Mouse (Mus musculus) cerebellum, postnatal 14 days (tissue): ENCODE measurements around the gene Pnpla8.
"Not testable (repeated sequence)": the region's sequence is repeated elsewhere in the genome, so short reads cannot be mapped to it uniquely, and the experiment has no call there.

Experiments used
- DNase-seq, 2 experiments: peaks; one replicate each; pipeline ENCODE4 v3.0.0; 2021; ENCODE audit warnings: mixed read lengths in 2 of 2

The Pnpla8 gene

DNA sequence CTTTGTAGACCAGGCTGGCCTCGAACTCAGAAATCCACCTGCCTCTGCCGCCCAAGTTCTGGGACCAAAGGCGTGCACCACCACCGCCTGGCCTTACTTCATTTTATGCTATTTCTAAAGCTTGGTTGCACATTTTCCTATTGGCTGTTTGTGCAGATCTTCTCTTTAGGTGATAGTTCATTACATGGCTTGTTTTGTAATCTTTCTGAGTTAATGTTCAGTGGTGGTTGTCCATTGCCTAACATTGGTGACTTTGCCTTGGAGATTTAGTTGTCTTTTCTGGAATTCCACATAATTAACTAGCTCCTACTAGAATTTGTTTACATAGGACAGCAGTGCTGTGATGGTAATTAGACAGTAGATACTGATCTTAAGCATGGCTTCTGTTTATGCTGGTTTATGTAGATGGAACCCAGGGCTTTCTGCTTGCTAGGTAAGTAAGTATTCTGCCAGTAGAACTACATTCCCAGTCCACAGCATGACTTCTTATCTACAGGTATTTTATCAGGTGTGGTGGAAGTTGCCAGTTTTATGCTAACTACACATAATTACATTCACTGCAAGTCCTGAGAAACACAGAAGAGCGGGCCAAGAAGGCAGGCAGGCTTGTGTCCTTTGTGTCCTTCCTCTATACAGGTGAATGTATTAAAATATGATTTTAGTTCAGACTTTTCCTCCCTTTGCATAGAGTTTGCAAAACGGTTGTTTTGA lies 53.1 kb downstream of the Pnpla8 start:
- DNase-seq = no peak

DNA sequence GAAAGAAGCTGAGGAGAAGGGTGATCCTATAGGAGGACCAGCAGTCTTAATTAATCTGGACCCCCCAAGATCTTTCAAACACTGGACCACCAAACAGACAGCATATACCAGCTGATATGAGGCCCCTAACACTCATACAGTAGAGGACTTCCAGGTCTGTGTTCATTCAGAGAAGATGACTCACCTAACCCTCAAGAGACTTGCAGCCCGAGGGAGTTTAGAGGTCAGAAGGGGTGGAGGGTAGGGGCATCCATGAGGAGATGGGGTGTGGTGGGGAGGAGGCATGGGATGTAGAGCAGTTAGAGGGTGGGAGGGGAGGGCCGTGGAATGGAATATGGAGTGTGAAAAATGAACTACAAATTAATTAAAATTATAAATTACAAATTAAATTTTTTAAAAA lies 59.0 kb downstream of the Pnpla8 start:
- not testable (repeated sequence) for DNase-seq

DNA sequence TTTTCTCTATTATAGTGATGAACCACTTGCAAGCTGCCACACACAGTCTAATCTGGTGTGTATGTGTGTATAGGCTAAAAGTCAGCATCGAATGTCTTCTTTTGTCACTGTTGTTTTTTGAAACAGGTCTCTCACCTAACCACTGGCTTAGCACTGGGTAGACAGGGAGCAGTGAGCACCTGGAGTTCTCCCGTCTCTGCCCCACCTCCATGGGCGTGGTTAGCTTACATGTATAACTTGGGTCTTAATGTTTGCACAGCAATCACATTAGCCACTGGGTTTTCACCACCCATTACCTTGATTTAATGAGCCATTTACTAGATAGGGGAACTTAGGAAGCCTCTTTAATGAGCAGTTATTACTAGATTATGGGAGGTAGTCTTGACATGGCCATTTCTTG lies 60.4 kb downstream of the Pnpla8 start:
- no peak for DNase-seq

DNA sequence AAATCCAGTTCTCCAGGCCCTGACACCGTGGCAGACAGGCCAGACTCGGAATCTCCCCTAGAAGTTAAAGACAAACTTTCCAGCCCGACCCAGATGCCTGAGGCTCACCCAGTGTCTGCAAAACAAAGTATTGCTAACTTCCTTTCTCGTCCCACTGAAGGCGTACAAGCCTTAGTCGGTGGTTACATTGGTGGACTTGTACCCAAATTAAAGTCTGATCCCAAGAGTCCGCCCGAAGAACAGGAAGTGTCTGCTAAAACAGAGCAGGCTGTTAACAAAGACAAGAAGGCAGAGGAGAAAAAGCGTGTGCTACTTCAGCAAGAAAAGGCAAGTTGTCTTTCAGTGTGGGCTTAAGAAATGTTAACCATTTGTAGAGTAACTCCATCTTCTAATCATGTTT lies 62.2 kb downstream of the Pnpla8 start:
- no peak for DNase-seq

DNA sequence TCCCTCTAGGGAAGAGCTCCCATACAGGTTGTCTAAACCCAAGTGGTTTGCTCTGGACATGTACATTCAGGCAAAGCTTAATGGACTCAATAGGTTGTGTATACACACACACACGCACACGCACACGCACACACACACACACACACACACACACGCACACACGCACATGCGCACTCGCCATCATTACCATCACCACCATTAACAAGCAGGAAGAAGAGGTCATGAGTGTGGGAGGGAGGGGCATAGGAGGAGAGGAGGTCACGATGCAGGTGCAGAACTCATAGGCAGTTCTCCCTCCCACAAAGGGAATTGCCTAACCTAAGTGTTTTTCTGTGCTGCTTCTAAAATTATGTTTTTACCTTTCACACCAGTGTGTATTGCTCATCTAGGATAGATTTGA lies 65.8 kb downstream of the Pnpla8 start:
- no peak for DNase-seq

DNA sequence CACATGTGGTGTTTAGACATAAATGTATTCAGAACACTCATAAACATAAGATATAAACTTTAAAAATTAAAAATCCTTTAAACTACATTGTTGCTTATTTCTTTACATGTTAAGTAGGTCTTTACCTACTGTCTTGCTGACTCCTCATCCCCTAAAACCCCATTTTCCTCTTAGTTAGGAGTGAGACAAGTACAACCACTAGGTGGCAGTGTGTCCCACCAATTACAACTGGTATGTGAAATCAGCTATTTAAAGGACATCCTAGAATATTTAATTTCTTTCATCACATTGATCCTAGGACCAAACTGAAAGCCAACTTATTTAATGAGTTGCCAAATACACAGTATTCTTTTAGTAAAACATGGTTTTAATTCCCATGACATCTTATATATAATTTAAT lies 71.1 kb downstream of the Pnpla8 start:
- peak; percentile 85 to 89 for DNase-seq

DNA sequence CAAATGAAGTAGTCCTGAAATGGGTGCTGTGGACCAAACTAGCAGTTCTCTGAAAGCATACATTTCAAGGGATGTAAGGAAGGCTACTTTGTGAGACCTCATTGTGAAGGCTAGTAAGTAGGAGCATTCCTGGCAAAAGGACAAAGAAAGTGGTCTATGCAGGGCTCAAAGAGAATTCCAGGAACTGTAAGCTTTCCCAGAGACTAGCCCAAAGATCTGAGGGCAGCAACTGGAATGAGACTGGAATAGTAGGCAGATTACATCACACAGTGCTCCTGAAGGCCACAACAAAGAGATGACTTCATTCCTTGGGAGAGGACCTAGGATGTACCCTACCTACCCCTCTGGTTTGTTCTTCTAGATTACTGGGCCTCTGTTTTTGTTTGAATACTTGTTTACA lies 79.6 kb downstream of the Pnpla8 start:
- no peak for DNase-seq

DNA sequence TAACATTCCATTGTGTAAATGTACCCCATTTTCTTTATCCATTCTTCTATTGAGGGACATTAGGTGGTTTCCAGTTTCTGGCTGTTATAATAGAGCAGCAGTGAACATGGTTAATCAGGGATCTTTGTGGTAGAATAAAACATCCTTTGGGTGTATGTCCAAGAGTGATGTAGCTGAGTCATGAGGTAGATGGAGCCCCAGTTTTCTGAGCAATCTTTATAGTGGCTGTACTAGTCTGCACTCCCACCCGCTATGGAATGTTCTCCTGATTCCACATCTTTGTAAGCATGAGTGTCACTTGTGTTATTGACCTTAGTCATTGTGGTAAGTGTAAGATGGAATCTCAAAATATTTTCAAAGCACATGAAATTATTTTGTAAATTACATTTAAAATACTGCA lies 82.8 kb downstream of the Pnpla8 start:
- DNase-seq = no peak

DNA sequence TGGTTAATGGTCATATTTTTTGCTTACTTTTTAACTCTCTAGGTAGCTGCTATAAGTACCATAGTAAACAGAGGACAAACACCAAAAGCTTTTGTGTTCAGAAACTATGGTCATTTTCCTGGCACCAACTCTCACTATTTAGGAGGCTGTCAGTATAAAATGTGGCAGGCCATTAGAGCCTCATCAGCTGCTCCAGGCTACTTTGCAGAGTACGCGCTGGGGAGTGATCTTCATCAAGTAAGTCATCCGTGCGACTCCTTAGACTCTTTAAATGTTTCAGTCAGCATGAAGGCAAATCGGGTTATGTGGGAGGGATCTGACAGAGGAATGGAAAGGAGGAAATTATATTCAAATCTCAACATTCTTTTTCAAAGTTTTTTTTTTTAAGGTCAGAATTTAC lies 83.7 kb downstream of the Pnpla8 start:
- no peak for DNase-seq

DNA sequence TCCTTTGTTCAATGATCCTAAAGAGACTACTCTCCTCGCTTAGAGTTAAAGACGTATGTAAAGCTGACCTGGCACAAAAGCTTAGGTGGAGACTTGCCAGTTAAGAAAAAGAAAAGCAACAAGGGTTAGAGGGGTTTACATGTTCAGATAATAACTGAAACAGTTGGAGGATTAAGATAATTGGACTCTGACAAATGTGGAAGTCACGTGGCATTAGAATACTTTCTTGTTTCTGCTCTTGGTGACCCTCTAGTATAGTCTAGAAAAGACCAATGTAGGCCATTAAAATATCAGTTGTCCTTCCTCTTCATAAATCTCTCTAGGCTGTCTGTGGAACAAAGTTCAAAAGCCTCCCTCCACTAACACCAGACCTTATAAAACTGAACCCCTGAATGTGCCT lies 87.1 kb downstream of the Pnpla8 start:
- DNase-seq = no peak

DNA sequence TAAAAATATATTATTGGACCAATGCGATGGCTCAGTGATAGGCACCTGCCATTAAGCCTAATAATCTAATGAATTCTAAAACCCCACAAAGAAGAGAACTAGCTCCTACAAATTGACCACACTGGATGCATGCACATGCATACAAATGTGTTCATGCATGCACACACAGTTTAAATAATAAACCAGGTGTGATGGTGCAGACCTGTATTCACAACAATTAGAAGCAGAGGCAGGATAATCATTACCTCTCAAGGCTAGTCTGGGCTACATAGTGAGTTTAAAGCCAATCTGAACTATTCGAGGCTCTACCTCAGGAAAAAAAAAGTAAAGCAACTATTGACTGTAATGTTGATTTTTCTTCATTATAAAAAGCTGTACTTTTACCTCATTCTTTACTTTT lies 94.0 kb downstream of the Pnpla8 start:
- DNase-seq = no peak

DNA sequence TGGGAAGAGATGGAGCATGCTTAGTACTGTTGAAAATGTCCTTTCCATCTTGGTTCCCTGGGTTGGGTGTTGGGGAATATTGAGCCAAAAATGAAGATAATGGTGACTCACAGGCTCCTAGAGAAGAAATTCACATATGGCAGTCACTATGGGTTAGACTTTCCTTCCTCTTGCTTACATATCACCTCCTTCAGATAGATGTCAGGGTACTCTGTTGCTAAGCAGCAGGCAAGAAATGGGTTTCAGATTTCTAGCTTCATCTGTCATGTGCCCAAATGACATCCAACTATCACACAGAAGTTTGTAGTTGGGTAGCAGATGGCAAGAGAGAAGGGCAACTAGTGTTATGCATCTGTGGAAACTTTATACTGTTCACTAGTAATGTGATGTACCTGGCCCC lies 103.9 kb downstream of the Pnpla8 start:
- DNase-seq = no peak

DNA sequence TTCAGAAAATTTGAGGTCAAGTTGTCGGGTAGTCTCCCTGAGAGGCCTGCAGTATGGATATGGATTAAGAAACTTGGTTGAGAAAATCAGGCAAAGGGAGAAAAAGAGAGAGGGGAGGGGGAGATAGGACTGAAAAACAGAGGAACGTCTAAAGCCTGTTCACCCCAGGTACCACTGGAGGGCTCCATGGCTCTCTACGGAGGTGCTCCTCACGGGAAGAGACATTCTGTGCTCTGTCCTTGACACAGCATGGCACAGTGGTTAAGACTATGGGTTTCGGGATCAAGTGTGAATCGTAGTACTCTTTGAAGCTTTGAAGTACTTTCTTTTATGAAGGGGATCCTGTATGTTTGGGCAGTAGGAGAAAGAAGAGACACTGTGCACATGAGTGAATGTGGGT lies 106.3 kb downstream of the Pnpla8 start:
- peak; percentile 63 to 66 for DNase-seq

DNA sequence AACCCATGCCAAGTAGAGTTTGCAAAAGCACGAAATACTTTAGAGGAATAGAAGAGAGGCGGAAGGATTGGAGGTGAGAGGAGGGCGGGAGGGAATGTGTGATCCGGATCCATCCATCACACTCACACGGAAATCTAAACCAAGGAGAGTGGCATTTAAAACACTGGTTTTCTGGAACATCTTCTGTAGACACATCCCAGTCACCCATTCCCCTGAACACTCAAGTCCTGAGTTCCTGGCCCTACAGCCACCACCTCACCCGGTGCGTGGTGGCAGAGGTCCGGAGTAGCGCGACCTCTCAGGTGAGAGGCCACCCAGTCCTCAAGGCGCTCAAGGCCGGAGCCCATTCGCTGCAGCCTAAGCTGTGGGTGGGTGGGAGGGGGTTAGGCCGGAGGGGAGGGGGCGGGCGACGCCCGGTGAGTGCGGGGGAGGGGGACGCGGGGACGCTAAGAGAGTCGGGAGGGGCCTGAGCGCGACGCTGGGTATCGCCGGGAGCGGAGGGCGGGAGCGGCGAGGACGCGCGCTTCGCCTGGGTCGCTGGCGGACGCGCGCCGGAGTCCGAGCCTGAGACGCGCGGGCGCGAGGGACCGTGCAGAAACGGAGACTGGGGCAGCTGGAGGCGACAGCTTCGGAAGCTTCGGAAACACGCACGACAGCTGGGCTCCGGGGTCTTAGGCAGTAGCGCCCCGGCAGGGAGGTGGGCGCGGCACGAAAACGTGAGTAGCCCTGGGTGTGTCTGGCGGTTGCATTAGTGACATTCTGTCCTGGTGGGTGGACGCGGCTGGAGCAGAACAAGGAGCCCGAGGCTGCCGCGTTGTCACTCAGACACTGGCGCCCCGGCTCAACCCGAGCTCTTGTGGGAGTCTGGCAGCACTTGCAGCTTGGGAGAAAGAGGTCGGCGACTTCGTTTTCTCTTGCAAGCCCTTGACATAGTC lies 107.5 kb downstream of the Pnpla8 start, which contains the start of gene Nrcam:
Gene Nrcam, plus strand, starts transcription at position 505 of the 935 bp plus-strand sequence.
- DNase-seq = peak; percentile 81 to 87

DNA sequence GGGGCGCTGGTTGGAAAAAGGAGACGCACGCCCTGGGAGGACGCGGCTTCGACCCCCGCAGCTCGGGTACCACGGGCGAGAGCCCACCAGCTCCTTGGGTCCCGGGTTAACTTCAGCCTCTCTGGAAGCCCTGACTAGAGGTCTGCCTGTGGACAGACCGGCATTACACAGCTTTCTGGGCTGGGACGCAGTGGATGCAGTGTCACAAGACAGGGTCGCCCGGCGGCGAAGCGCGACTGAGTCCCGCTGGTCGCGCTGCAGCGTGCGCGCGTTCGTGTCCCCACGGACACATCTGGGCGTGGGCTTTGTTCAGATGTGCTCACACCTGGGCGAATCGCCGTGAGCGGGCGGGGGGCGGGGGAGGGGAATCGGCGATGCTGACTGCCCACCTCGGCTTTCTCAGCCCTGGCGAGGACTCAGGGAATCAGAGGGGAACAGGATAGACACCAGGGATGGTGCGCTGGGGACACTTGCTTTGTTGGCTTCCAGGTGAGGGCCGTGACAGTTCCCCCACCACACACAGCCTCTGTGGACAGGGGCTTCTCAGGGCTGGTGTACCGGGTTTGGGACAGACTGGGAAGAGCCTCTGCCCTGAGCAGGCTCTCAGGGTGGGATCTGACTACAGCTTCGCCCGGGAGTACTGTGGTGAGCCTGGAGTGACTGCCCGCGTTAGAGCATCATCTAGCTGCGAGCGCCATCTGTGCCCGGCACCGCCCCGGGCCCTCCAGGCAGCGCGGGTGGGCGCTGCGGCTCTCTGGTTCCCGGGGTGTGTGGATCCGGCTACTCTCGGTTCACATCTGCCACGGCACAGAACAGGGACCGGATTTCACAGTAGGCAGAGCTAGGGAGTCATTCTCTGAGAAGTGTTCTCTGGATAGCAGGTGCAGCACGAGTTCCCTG lies 108.4 kb downstream of the Pnpla8 start:
- peak; percentile 48 to 67 for DNase-seq

DNA sequence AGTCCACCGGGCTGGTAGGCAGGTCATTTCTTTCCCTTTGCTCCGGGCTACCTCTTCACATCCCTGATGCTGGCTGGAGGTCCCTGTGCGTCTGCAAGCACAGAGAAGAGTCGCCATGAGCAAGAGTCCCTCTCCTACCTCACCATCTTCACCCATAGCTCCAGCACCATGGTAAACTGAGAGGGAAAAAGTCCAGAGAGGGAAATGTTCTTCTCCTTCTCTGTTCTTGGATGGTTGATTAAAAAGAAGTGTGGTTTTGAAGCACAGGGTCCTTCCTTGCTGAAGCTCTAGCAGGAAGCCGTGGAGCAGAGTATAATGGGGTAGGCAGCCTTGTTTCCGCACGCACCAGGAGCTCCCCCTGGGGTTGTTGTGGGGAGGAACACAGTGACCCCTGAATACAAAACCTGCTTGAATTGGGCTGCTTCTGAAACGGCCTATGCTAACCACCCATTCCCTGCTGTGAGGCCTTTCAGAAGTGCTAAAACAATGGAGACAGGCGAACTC lies 109.1 kb downstream of the Pnpla8 start:
- peak; percentile 16 to 39 for DNase-seq

DNA sequence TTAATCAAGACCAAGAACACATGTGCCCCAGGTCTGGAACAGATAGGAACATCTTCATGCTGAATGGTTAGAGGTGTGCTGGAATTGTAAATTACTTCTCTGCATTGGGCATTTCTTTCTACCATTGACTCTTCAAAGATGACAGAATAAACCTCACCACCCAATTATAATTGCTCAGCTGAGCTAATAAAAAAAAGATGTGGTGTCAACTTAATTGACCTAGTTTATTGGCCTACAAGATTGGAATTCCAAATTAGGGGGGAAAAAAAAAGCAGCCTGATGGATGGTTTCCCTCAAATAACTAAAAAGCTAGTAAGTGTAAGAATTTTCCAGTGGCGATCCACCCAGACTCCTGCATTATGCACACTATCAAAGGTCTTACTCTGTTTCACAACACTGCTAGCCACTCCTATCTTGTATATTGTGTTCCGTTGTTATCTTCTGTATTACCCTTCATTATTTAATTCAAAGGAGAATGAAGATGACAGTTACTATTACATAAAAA lies 116.0 kb downstream of the Pnpla8 start:
- DNase-seq = no peak

DNA sequence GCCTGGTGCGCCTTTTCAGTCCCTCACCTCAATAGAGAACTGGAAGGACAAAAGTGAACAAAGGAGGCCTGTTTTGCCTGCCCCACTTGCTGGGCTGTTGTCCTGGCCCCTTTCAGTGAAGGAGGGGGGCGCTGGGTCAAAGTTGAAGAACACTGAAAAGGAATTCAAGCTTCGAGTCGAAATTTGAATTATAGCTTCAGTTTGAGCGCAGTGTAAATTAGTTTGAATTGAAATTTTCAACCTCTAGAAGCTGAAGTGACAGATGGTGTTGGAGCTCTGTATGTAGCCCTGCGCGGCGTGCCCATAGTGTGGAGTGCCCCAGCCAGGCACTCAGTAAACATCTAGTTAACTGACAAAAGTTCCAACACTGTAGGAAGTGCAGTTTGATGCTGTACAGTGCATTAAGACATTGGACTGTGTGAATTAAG lies 117.0 kb downstream of the Pnpla8 start:
- no peak for DNase-seq

DNA sequence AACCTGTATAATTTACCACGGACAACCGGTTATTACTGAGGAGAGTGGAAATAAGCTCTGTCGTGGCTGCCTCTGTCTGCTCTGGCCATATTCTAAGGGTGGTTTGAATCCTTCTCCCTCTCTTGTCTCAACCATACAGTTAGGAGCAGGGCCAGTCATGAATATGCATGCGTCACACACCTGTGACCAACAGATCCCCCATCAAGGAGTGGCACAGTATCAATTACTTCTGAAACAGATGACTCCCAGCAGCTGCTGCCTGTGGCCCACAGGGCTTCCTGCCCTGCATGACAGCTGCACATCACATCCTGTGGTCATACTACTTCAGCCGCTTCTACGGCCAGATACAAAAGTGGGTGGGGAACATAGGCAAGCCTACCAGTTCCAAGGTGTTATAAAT lies 122.9 kb downstream of the Pnpla8 start:
- no peak for DNase-seq

DNA sequence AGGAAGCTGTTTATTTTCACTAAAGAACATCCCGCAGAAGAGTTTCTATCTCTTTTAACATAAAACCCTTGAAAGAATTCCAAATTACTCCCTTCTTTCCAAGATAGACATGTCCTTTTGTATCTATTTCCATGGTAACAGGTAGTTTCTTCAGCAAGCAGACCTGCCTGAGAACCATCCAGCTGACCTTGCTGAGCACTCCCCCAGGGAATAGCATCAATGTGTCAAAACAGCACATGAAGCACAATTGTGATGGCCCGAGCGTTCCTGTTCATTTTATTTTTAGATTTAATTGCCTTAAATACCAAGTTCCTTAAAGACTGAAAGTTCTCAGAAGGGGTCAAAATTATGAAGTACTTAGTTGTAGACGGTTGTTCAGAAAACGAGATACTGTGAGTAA lies 124.1 kb downstream of the Pnpla8 start:
- no peak for DNase-seq

DNA sequence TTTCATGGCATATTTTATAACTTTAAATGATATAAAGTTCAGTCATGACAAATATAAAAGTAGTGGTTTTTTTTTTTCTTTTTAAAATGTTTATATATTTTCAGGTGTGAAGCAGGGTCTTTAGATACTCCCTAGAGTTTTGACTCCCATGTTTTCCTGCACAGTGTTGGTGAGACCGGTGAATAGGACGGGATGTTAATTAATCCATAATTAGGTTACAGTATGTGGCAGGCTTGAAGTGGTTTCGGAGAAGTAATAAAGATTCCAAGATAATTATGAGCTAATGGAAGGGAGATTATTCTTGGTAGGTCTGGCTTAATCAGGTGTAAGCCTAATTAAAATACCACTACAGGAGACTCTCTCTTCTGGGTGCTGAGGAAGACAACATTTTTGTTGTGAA lies 125.0 kb downstream of the Pnpla8 start:
- no peak for DNase-seq

DNA sequence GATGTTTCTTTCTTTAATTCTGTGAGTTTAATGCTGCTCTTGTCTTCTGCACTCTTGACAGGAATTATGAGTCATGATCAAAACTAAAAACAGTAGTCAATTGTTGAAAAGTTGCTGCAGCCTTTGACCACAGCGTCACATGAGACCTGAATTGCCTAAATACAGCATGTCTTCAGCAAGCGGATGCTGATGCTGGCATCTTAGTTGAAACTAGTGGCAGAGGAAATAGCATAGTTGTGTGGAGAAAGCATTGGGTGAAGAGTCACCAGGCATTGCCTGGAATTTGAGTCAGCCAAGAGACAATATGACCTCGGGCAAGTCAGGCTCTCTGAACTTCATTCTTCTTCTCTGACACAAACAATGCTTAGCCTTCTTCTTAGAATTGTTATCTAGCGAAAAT lies 133.9 kb downstream of the Pnpla8 start:
- no peak for DNase-seq

DNA sequence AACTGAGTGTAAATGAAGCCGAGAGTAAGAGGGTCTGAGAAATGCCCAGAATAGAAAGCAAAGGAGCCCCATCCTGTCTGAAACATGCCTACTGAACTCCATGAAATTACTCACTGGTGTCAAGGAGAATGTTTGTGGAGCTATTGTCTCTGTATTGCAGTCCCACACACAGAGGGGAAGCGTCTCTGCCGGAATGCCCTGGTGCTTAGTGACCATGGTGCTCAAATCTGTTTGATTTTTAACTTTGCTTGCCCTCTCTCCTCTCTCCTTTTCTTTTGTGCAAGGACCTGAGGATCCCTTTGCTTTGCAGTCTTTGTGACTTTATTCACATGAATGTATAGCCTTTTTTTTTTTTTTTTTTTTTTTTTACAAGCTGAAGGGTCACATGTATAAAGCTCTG lies 136.3 kb downstream of the Pnpla8 start:
- DNase-seq = no peak
